Mouse (Mus musculus) regulatory T cell (primary cell): ENCODE measurements around the gene Phlpp1.

Source experiments
- in situ Hi-C: fragments of 300-600 bp; cut with MboI, MseI; formaldehyde crosslinking; loops from one replicate; pipeline ENCODE4 v1.15.1; 2025; ENCODE audit warnings: high pct_unique_total_duplicates

Phlpp1 gene

DNA sequence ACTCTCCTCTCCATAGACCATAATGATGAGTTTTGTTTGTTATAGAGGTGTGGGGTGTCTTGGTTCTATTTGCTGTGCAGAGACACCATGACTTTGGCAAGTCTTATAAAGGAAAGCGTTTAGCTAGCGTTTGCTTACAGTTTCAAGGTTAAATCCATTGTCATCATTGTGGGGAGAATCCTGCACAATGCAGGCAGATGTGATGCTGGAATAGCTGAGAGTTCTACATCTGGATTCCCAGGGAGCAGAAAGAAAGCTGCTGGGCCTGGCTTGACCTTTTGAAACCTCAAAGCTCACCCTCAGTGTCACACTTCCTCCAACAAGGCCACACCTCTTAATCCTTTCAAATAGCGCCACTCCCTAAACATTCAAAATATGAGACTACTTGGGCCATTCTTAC, 7.4 kb upstream of the Phlpp1 start:
- in situ Hi-C loops, result no loop called here

DNA sequence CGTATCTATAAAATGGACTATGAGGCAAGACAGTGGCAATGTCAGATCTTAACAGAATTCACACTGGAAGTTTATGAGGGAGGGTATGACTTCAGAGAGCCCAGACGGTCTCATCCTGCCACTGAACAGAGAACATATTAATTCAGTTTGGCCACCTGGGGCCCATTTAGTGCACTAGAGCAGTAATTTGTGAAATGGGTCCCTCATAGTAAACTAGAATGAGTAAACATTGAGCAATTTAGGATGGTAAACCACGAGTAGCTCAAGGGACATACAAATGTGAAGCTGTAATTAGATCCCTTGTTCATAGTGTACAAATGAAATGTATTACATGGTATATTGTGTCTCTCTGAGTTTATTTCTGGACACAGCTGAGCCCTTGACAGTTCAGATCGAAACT, 3.6 kb upstream of the Phlpp1 start:
- in situ Hi-C loops, result loop anchor here (5.0 kb wide), 1 partner anchor 224 kb away; no protein-coding TSS in a partner anchor

DNA sequence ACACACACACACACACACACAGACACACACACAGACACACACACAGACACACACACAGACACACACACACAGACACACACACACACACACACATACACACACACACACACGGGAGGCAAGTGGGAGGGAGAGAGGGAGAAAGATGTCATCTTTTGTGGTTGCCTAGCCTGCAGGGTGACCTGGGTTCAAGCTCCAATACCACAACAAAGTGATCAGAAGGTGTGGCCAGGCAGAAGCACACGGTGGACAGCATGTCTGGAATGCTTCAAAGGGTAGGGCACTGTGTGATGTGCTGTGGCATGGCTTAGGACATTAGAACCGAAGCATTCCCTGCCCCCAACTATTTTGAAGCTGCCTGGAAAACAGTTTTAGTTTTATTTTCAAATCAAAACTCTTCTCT, 2.8 kb upstream of the Phlpp1 start:
- in situ Hi-C loops, result loop anchor here (5.0 kb wide), 1 partner anchor 224 kb away; no protein-coding TSS in a partner anchor

DNA sequence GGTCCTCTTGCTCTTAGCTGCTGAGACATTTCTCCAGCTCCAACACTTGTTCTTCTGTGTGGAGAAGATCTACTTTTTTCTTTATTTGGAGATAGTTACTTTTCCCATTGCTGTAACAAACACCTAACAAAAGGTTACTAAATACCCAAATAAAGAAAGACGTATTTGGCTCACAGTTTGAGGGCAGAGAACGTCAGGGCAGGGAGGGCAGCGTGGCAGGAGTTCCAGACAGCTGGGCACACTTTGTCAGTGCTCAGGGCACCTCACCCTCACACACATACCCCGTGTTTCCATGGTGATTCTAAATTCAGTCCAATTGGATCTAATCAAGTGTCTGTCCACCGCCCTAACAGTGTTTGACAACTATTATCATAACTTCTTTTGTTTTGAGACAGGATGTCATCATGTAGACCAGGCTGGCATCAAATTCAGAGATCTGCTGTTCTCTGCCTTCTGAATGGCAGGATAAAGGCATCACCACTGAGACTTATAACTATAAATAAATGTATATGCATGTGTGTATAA, 1.7 kb upstream of the Phlpp1 start:
- in situ Hi-C loops, result loop anchor here (5.0 kb wide), 1 partner anchor 222 kb away; no protein-coding TSS in a partner anchor

DNA sequence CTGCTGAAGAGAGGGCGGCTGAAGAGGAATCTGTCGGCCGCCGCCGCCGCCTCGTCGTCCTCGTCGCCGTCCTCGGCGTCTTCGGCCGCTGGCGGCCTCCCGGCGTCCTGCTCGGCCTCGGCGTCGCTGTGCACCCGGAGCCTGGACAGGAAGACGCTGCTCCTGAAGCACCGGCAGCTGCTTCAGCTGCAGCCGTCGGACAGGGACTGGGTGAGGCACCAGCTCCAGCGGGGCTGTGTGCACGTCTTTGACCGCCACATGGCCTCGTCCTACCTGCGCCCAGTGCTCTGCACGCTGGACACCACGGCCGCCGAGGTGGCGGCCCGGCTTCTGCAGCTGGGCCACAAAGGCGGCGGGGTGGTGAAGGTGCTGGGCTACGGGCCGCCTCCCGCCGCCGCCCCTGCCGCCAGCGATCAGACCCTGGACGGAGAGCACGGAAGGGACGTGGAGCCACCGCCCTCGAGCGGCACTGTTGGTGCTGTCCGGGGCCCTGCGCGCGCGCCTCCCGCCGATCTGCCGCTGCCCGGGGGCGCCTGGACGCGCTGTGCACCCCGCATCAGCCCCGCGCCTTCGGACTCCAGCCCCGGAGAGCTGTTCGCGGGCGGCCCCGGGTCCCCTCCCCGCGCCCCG, 864 bp downstream of the Phlpp1 start:
- in situ Hi-C loops, result no loop called here

DNA sequence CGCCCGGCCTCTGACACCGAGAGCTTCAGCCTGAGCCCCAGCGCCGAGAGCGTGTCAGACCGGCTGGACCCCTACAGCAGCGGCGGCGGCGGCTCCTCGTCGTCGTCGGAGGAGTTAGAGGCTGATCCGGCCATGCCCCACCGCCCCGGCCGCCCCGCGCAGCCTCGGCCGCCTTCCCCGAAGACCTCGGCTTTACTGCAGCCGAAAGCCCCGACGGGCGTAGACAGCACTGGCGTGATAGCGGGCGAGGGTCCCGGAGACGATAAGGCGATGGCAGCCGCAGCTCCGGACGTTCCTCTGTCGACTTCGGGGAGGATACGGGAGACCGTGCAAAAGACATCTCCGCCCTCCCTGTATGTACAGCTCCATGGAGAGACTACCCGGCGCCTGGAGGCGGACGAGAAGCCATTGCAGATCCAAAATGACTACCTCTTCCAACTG, 1.4 kb downstream of the Phlpp1 start:
- in situ Hi-C loops, result no loop called here

DNA sequence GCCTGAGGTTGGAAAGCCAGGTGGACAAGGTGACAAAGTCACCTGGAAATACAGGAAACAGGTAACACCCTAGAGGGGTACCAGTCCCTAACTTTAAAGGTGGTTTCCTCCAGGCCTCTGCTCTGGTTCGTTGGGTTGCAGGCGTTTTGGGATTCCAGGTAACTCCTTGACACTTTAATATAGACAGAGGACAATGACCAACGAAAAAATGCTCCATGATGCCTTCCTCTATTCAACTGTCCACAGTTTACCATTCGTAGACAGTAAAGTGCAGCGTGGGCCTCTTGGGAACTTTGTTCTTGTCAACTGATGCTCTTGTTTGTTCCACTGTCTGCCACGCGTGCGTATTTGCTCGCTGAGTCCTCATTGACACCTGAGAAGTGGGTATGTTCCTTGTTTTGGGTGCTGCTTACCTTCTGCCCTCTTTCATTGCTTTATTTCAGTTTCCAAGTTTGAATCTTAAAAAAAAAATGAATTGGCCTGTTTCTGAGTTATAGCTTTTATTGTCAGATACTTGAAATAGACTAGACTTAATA, 2.1 kb downstream of the Phlpp1 start:
- in situ Hi-C loops, result no loop called here

DNA sequence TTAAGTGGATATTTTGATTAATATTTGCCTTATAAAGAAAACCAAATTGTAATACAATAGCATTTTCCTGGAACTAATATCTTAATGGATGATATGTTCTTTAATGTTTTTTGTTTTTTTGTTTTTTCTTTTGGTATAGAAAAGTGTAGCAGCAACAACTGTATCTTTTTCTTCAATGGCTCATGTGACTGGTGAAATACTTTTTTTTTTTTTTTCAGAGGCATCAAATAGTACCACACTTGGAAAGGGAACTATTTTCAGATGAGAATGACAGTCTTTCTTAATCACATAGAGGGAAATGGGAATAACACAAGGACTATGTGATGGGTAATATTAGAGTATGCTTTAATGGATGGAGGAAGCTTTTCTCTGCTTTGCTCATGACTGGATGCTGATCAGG, 3.0 kb downstream of the Phlpp1 start:
- in situ Hi-C loops, result no loop called here

DNA sequence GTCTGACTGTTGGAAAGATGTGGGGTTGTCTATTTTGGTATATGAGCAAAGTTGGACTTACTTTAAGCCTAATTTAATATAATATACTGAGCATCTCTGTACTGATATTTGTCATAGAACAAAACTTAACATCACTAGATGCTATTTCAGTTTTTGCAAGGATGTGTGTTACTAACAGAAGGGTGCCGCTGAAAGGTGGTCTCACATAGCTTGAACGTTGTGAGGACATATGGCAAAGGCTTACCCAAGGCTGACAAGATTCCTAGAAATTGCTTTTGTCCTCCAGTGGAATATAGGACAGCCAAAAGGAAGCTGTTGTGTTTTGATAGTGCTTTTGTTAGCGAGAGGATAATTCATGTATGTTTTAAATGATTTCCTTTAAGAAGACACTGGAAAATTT, 3.8 kb downstream of the Phlpp1 start:
- in situ Hi-C loops, result no loop called here

DNA sequence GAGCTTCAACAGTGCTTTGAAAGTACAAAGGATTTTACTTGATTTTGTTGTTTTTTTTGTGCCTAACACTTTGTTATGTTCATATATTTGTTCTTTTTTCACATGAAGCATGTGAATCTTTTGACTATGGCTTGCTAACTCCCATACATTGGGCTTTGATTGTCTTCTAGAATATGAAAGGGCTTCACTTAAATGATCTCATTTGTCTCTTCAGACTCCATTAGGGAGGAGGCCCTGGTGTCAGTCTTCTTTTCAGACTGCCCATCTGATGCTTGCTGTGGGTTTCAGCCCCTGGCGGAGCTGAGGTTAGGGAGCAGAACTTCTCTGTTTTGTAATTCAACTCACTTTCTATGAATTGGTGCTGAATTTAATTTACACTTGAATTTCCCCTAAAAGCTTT, 5.2 kb downstream of the Phlpp1 start:
- in situ Hi-C loops, result no loop called here

DNA sequence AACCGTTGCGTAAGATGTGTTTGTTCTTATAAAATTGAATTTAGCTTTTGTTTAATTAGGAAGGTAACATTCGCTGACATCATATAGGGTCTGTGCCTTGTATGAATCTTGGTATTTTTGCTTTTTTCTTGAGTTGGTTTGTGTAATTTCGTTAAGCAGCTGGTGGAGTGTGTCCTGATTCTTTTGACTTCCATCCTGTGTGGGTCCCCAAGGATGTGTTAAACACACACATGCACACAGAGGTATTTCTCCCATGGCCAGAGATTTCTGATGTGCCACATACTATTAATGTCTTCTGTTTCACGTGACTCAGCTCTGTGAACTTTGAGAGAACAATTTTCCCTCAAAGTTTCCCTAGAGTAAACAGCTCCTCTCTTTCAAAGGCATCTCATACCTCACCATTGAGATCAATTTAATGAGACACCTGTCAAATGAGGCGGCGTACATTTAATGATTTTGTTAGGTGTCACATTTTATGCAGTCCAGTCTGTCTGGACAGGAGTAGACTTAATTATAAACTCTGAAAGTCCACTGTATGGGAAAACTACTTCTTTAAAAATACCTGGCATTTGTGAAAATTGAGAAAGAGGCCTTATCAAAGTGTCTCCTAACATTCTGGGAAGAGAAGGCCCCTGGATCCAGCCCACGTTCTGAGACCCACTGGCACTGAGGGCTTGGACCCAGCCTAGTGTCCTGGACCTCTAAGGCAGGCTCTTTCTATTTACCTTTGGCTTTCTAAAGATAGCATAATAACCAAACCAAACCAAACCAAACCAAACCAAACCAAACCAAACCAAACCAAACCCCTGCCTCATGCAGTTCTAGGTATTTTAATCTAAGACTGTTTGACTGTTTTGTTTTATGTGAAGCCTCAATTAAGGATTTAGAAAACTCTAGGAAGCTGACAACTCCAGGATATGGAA, 6.6 kb downstream of the Phlpp1 start:
- in situ Hi-C loops, result no loop called here

DNA sequence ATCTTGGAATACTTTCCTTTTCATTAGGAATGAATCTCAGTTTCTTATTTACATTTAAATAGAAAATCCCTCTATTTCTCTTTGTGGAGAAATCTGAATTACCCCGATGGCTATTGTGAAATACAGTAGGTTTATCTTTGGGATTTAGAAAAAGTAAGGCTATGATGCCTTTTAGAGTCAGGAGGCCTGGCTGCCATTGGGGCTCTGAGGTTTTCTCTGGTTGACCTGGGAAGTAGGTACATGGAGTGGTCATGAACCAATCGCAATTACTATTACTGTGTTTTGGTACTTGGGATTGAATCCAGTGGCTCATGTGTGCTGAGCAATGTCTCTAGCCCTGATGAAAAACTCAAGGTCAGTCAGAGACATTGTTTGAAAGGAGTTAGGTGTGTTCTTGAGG, 12.1 kb downstream of the Phlpp1 start:
- in situ Hi-C loops, result no loop called here

DNA sequence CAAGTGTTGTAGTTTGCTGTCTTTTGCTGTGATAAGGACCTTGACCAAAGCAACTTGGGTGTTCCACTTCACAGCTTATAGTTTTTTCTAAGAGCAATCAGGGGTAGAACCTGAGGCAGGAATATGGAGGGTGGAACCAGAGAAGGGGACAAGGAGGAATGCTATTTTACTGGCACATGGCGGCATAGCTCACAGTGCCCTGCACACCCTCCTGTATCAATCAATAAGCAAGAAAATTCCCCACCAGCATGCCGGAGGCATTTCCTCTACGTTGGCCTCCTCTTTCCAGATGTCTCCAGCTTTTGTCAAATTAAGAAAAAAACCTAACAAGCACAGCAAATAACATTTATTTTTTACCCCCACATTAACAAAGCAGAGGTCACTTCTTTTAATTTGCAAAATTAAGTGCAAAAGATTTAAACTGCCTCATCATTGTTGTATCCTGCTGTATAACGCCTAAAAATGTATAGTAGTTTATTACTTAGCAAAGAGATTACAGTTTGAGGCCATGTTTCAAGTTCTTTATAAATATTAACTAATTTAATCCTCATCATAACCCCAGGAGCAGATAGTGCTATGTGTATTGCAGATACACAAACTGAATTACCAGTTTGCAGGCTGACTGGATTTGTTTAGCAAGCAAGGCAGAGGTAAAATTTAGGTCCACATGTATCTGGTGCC, 13.4 kb downstream of the Phlpp1 start:
- in situ Hi-C loops, result no loop called here

DNA sequence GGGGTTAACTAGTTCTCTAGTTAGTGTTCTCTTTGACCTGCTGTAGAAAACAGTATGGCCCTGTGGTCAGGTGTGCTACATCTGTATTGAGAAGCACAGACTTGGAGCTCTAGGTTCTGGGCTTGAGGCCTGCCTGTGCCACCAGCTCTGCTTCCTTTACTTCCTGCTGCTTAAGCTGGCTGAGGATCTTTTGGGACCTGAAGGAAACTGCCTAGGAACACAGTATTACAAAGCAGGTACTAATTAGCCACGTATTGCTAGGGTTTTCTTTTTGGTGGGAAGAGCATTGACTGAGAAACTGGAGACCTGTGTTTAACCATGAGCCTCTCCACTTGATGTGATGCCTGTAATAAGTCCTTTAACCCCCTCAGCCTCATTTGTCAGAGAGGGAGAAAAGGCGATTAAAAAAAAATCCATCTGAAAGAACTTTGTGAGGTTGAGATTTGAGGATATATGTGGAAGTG, 13.9 kb downstream of the Phlpp1 start:
- in situ Hi-C loops, result no loop called here

DNA sequence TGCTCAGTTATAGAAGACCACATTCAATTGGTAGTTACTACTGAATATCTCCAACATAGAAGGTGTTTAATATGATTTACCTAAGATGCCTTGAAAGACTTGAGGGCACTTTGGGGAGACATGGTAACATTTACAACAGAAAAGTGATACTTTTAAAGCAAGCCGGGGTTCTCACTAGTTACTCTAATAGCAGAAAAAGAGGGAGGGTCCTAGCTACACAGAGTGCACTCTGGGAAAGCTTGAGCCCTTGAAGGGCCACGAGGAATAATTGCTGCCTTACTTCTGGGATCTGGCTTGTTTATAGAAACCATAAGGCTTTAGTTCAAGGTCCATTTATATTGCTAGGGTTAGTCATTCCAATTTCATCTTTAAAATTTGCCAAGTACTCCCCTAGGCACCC, 14.5 kb downstream of the Phlpp1 start:
- in situ Hi-C loops, result no loop called here

DNA sequence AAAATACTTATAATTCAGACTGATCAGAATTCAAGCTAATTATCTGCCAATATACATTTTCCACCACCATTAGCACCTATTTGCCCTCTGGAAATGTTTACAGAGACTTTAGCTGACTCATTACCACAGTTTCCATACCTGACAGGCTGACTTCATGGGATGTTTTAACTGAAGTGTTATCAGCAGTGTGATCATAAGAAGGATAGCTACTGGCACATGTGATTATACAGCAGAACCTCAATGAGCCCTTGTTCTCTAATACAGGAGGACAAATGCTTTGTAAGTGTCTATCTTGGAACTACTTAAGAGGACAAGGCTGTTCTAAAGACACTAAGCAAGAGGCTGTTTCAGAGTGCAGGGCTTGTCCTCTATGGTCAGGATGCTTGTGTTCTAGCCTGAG, 15.9 kb downstream of the Phlpp1 start:
- in situ Hi-C loops, result no loop called here

DNA sequence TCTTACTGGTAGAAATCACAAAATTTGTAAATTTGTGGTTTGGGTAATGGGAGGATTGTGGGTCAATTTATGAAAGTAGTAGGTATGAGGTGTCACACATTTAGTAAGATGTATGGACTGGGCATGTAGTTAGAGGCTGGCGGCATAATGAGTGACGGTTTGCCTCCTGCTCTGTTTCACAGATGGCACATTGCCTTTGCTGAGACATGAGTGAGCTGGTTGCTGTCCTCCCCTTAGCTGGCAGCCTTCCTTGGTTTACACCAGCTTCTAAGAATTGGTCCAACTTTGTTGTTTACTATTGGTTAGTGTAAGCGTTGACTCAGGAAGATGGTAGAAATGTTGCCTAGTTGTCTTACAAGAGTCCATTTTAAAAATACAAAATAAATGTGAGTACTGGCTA, 17.2 kb downstream of the Phlpp1 start:
- in situ Hi-C loops, result no loop called here

DNA sequence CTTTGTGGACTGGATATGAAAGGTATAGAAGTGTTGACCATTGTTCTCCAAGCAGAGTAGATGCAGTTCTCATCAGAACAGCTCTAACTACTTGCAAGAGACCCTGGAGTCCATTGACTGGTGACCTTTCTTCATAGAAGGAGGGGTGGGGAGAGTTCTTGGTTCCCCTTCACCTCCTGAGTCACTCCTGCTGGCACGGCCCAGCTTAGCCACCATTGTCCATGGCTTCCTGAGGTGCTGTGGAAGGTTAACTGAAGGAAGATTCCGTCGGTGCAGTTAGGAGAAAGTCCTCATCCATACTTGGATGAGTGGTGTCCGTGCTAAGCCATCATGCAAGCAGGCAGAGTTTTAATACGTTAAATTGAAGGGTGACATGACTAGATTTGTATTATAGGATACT, 17.8 kb downstream of the Phlpp1 start:
- in situ Hi-C loops, result no loop called here

DNA sequence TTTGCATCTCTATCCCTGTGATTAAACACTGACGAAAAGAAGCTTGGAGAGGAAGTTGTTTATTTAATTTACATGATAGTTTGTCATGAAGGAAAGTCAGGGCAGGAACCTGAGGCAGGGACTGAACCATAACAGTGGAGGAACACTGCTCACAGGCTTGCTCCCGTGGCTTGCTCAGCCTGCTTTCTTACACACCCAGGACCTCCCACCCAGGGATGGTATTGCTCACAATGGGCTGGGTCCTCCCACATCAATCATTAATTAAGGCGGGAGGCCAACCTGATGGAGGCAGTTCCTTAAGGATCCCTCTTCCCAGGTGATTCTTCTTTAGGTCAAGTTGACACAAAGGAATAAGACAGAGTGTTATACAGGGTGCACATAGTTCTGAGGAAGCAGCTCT, 19.1 kb downstream of the Phlpp1 start:
- in situ Hi-C loops, result no loop called here

DNA sequence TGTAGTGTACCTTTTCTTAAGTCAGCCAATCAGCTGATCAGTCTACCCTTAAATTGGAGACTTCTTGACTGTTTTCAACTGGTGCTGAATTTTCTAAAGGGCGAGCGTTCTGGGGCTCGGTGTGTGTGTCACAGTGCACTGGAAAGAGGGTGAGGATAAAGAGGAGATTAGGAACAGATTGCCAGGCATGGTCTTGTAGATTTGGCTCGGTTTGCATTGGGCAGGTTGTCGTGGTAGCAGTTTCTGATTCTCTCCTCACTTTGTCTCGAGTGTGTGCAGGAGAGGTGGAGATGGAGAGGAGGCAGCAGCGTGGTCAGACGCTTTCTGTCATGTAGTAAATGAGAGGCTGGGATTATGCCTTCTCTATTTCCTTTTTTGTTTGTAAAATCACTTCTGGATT, 20.3 kb downstream of the Phlpp1 start:
- in situ Hi-C loops, result no loop called here

DNA sequence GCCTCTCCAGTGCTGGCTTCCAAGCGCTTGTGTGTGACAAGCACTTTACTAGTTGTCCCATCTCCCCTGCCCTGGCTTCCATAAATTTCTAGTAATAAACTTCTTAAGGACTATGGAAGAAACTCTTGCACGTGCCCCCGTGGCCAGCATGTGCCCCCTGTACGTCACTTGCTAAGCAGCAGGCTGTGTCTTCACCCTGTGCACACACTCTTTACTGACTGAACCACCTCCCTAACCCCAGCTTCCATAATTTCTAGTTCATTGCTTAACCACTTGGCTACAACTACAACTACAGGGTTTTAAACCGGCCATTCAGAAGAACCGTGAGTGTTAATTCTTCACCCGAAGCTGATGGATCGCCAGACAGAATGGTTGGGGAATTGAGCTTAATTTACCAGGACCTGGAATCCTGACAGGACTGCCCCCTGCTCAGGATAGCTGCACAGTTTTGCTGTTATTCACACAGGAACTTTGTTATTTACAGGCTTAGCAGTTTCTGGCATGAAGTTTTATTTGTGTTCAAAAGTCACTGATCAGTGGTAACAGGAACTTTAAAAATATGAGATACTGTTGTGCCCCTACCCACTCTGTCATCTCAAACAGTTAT, 21.4 kb downstream of the Phlpp1 start:
- in situ Hi-C loops, result no loop called here
